Mouse (Mus musculus) midbrain, embryonic 12.5 days (tissue): Measurements from ENCODE around the gene Zfp260. TPM values are rescaled to one million over a fixed set of nuclear protein-coding genes. Genes with fewer than 3 reads are reported as not detected.
A peak's percentile ranks its signal among the peaks of the same experiment; 100 is the strongest.

ENCODE experiments used
- ATAC-seq: fragments of 200-750 bp; cut with Nextera tagmentation; 2 replicates; pipeline ENCODE4 v1.8.0; 2017; ENCODE audit warnings: low read depth, moderate TSS enrichment, moderate library complexity; ENCODE audit not compliant: low FRiP score
- H3K27ac ChIP-seq: fragments of 300-500 bp; sonication (generic); replicated peaks from 2 replicates; pipeline ENCODE4 v1.5.1; 2016; ENCODE audit warnings: mild to moderate bottlenecking
- H3K27me3 ChIP-seq: fragments of 300-500 bp; sonication (generic); 2 replicates; pipeline ENCODE4 v1.6.1; 2016; ENCODE audit warnings: mild to moderate bottlenecking
- H3K36me3 ChIP-seq: fragments of 300-500 bp; sonication (generic); 2 replicates; pipeline ENCODE4 v1.6.1; 2016
- H3K4me1 ChIP-seq: fragments of 300-500 bp; sonication (generic); 2 replicates; pipeline ENCODE4 v1.6.1; 2016
- H3K4me2 ChIP-seq: fragments of 300-500 bp; sonication (generic); replicated peaks from 2 replicates; pipeline ENCODE4 v1.6.1; 2016; ENCODE audit warnings: mild to moderate bottlenecking, moderate library complexity
- H3K4me3 ChIP-seq: fragments of 300-500 bp; sonication (generic); 2 replicates; pipeline ENCODE4 v1.5.1; 2016; ENCODE audit warnings: mild to moderate bottlenecking
- H3K9ac ChIP-seq: fragments of 300-500 bp; sonication (generic); replicated peaks from 2 replicates; pipeline ENCODE4 v1.6.1; 2016; ENCODE audit warnings: mild to moderate bottlenecking, moderate library complexity
- H3K9me3 ChIP-seq: fragments of 300-500 bp; sonication (generic); 2 replicates; pipeline ENCODE4 v1.6.1; 2016; ENCODE audit warnings: mild to moderate bottlenecking
- WGBS: fragments of 180-500 bp; shearing (Covaris S2); methylation state at CpG from one replicate; pipeline ENCODE4 v1.1.7; 2016; 5-methylcytosine and 5-hydroxymethylcytosine counted together
- microRNA-seq: library from miRNA; unstranded; fragments of <30 nt; microRNA quantifications from one replicate; pipeline ENCODE4, GENCODE M21; 2017
- polyA plus RNA-seq: library from polyadenylated mRNA; unstranded; fragments of >200 nt; fragmentation: Nextera tagmentation; extraction: Ambion mirVana; gene quantifications from 2 replicates; pipeline ENCODE4 v1.2.1, GENCODE M21; 2016

Zfp260 gene
- polyA plus RNA-seq, 1 experiment from 2014 or later = 134 TPM

DNA sequence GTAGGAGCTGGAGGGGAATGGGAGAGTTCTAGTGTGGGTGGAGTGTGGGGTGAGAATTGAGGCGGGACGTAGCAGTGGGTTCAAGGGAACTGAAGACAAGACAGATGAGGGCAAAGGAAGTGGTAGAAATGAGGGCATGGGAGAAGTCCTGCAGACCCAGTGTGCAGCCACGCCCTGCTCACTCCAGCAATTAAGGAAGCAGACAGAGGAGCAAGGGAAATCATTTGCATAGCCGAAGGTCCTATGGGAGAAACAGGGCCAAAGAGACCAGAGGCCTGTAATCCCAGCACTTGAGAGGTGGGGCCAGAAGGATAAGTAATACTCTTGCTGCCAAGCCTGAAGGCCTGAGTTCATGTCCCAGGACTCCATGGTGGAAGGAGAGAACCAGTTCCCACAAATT lies 37.8 kb downstream of the Zfp260 start:
- Histone ChIP-seq H3K27me3 (no peaks in the 10 kb centered on the region), H3K4me3 (no peak overlapping the region), H3K9me3 (0 out of 2 replicates have a peak, but pooled peaks cover 2% of the 10 kb centered on the region), H3K4me1 (no peaks in the 10 kb centered on the region), H3K4me2 (no peak overlapping the region), H3K27ac (no peak overlapping the region), H3K9ac (no peak overlapping the region), H3K36me3 (peaks cover 87% of the 10 kb centered on the region)
- WGBS = 94% methylated on average over 4 of the region's 4 CpGs
- ATAC-seq = no peak

DNA sequence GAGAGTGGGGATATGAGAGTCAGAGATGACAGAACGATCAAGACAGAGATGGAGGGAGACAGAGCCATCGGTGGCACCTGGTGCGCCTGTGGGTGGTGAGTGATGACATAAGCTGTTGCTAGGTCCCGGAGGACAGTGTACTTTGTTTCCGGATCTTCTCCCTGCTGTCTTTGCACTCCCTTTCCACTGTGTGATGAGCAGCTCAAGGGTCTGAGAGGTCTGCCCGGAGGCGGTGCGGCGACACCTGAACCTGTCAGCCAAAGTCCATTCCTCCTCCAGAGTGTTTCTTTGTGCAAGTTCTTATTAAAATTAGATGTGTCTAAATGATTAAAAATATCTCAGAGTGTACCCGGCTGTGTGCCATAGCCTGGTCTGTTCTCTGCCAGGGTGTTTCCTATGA lies 42.2 kb downstream of the Zfp260 start:
- Histone ChIP-seq H3K9ac (no peak overlapping the region), H3K9me3 (peaks cover 6% of the 10 kb centered on the region; the same call in 1 of the 2 replicates), H3K27ac (no peak overlapping the region), H3K36me3 (peaks cover 59% of the 10 kb centered on the region), H3K27me3 (no peaks in the 10 kb centered on the region), H3K4me2 (no peak overlapping the region), H3K4me3 (no peak overlapping the region), H3K4me1 (no peaks in the 10 kb centered on the region)
- 92% methylated on average over 10 of the region's 10 CpGs for WGBS
- no peak for ATAC-seq

DNA sequence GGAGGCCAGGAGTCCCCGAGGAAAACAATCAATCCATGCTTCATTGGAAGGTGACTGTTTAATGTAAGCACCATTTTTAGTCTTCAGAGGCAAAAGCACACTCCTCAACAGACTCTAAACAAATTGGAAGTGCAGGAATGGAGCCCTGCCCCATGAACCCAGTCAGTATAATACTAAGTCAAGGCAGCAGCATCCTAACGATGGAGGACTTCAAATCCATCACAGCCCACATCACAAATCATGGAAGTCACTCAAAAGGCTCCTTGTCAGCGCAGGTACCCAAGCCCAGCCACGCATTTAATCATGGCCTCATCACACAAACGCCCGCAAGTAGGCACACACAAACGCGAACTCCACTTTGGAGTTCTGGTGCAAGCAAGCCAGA lies 48.6 kb downstream of the Zfp260 start:
- Histone ChIP-seq H3K9ac (peak overlapping the region; percentile 57), H3K4me3 (peak overlapping the region; percentile 50), H3K27me3 (no peaks in the 10 kb centered on the region), H3K4me1 (no peaks in the 10 kb centered on the region; the same call in 1 of the 2 replicates), H3K36me3 (peaks cover 22% of the 10 kb centered on the region; the same call in 1 of the 2 replicates), H3K9me3 (peaks cover 18% of the 10 kb centered on the region), H3K4me2 (peak overlapping the region; percentile 58), H3K27ac (peak overlapping the region; percentile 84; the same call in 1 of the 2 replicates)
- WGBS = 19% methylated on average over 8 of the region's 8 CpGs
- ATAC-seq = no peak; the same call in 1 of the 2 replicates

DNA sequence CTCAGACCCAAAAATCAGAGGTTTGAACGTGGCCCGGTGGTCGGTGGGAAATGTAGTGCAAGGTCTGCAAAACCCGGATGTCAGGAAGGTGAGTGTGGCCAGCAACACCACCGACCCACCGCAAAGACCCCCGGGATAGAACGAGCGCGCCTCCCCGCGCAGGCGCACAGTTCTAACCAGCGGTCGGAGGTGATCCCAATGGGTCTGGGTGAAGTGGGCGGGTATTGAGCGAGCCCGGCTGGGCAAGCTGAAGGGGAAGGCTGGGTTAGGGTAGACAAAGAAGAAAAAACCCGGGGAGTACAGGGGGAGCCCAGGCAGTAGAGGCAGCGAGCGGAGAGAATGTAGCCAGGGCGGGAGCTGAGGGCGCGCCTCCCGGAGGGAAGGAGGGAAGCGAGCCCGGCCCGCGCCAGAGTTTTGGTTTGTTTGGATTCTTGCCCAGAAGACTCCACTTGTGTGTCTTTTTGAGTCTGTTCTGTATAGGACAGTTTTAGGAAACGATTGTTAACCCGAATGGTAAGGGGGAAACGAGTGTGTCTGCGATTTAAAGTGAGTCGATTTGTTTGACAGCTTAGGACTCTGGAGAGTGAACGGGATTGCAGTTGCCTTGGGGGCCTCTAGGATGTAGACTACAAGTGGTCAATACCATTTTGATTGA lies 49.1 kb downstream of the Zfp260 start:
- Histone ChIP-seq H3K4me1 (no peaks in the 10 kb centered on the region; the same call in 1 of the 2 replicates), H3K27ac (peak overlapping the region; percentile 84), H3K27me3 (no peaks in the 10 kb centered on the region), H3K4me3 (peak overlapping the region; percentile 50), H3K9ac (peak overlapping the region; percentile 57), H3K9me3 (peaks cover 22% of the 10 kb centered on the region), H3K36me3 (peaks cover 19% of the 10 kb centered on the region), H3K4me2 (peak overlapping the region; percentile 58)
- 2% methylated on average over 35 of the region's 35 CpGs for WGBS
- ATAC-seq = peak; percentile 97

DNA sequence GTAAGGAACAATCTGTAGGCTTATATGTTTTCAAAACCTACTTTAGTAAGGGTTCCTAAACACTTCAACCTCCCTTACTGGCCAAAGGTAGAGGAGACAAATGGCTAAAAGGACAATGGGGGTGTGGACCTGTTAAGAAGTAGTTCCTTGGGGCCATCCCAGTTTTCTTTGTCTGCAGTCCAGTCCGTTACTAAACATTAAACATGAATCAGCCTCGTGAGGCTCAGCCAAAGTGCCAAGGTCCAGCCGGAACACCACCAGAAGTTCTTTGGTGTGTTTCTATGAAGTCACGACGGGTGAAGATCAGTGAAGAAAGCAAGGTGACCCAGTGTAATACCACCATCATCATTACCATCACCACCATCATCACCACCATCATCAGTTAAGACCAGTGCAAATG lies 52.4 kb downstream of the Zfp260 start:
- Histone ChIP-seq H3K9me3 (peaks cover 50% of the 10 kb centered on the region), H3K4me3 (no peak overlapping the region), H3K4me2 (no peak overlapping the region), H3K9ac (no peak overlapping the region), H3K36me3 (peaks cover 31% of the 10 kb centered on the region), H3K27ac (no peak overlapping the region), H3K4me1 (no peaks in the 10 kb centered on the region; the same call in 1 of the 2 replicates), H3K27me3 (no peaks in the 10 kb centered on the region)
- WGBS = 93% methylated on average over 5 of the region's 5 CpGs
- no peak for ATAC-seq

DNA sequence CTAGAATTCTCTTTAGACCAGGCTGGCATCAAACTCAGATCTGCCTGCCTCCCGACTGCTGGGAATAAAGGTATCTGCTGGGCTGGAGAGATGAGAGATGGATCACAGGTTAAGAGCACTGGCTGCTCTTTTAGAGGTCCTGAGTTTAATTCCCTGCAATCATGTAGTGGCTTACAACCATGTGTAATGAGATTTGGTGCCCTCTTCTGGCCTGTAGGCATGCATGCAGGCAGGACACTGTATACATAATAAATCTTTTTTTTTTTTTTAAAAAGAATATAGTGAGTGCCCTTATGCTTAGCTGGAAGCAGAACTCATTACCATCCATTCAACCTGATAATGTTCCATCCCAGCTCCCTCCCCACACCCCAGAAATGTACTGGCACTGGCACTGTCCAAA lies 59.5 kb downstream of the Zfp260 start:
- no peak overlapping the region for H3K4me2 ChIP-seq
- peaks cover 90% of the 10 kb centered on the region for H3K9me3 ChIP-seq
- H3K36me3 ChIP-seq = peaks cover 58% of the 10 kb centered on the region
- H3K27ac ChIP-seq = no peak overlapping the region
- no peaks in the 10 kb centered on the region for H3K4me1 ChIP-seq
- no peaks in the 10 kb centered on the region for H3K27me3 ChIP-seq
- H3K9ac ChIP-seq = no peak overlapping the region
- 95% methylated on average over 1 of the region's 1 CpGs for WGBS
- ATAC-seq = no peak
- H3K4me3 ChIP-seq = no peak overlapping the region

DNA sequence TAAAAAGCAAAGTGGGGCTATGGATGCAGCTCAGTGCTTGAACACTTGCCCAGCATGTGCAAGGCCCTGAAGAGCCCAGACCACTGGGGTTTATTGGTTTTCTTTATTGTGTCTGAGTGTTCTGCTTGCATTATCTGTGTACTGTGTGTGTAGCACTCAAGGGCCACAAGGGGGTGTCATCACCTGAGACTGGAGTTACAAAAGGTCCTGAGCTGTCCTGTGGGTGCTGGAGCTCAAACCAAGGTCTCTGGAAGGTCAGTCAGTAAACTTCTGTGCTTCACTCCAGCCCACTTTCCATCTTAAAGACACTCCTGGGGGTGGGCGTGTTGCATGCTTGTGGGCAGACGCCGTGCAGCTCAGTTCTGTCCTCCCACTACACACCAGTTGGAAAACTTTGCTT lies 60.9 kb downstream of the Zfp260 start:
- Histone ChIP-seq H3K4me1 (no peaks in the 10 kb centered on the region), H3K36me3 (peaks cover 66% of the 10 kb centered on the region), H3K9ac (no peak overlapping the region), H3K9me3 (peaks cover 88% of the 10 kb centered on the region), H3K4me3 (no peak overlapping the region), H3K4me2 (no peak overlapping the region), H3K27ac (no peak overlapping the region), H3K27me3 (no peaks in the 10 kb centered on the region)
- no peak for ATAC-seq
- 99% methylated on average over 3 of the region's 3 CpGs for WGBS

Small RNA genes lying within 50 kb of the gene (microRNA-seq; reads per million reads assigned to microRNA genes)
- gene Gm23368 = not detected

Other genes starting within 250 kb of the Zfp260 start
- 11.8 and 12.4 TPM in 2 replicates for gene Zfp940, start 241.1 kb upstream of the Zfp260 start, polyA plus RNA-seq
- 14.2 and 14.4 TPM in 2 replicates for gene Zfp420, start 234.8 kb upstream of the Zfp260 start, polyA plus RNA-seq
- 14.3 and 15.1 TPM in 2 replicates for gene Zfp27, start 188.2 kb upstream of the Zfp260 start, polyA plus RNA-seq
- gene Zfp383, start 186.6 kb upstream of the Zfp260 start, polyA plus RNA-seq = 7.6 and 8.9 TPM in 2 replicates
- 14.7 and 18.7 TPM in 2 replicates for gene Zfp74, start 140.7 kb upstream of the Zfp260 start, polyA plus RNA-seq
- gene Zfp568, start 110.8 kb upstream of the Zfp260 start, polyA plus RNA-seq = 14.0 and 14.1 TPM in 2 replicates
- 7.2 and 7.5 TPM in 2 replicates for gene Zfp14, start 43.4 kb upstream of the Zfp260 start, polyA plus RNA-seq
- 10.4 and 11.2 TPM in 2 replicates for gene Zfp82, start 21.9 kb upstream of the Zfp260 start, polyA plus RNA-seq
- 1.0 and 4.5 TPM in 2 replicates for gene Gm26920, start 4.4 kb upstream of the Zfp260 start, polyA plus RNA-seq
- 13.6 and 16.3 TPM in 2 replicates for gene Zfp566, start 4.2 kb upstream of the Zfp260 start, polyA plus RNA-seq
- gene Zfp382, start 27.2 kb downstream of the Zfp260 start, polyA plus RNA-seq = 17.0 and 18.8 TPM in 2 replicates
- 19.0 and 20.2 TPM in 2 replicates for gene Zfp146, start 75.0 kb downstream of the Zfp260 start, polyA plus RNA-seq
- 0.74 and 4.1 TPM in 2 replicates for gene Cox7a1, start 89.4 kb downstream of the Zfp260 start, polyA plus RNA-seq
- 59.8 and 61.6 TPM in 2 replicates for gene Capns1, start 104.0 kb downstream of the Zfp260 start, polyA plus RNA-seq
- gene Polr2i, start 137.2 kb downstream of the Zfp260 start, polyA plus RNA-seq = 151 and 156 TPM in 2 replicates
- 257 and 259 TPM in 2 replicates for gene Tbcb, start 137.5 kb downstream of the Zfp260 start, polyA plus RNA-seq
- gene Ovol3, start 140.9 kb downstream of the Zfp260 start, polyA plus RNA-seq = not detected in 2 replicates
- gene Thap8, start 185.3 kb downstream of the Zfp260 start, polyA plus RNA-seq = 0.48 and 0.66 TPM in 2 replicates
- 11.3 and 13.4 TPM in 2 replicates for gene Wdr62, start 185.6 kb downstream of the Zfp260 start, polyA plus RNA-seq
- gene Clip3, start 197.0 kb downstream of the Zfp260 start, polyA plus RNA-seq = 76.3 and 88.6 TPM in 2 replicates
- gene Alkbh6, start 213.9 kb downstream of the Zfp260 start, polyA plus RNA-seq = 86.9 and 92.9 TPM in 2 replicates
- 17.5 and 19.0 TPM in 2 replicates for gene Syne4, start 220.0 kb downstream of the Zfp260 start, polyA plus RNA-seq
- gene E130208F15Rik, start 227.0 kb downstream of the Zfp260 start, polyA plus RNA-seq = 0.63 TPM in 1 of 2 replicates, not detected in the other
- 22.2 and 27.4 TPM in 2 replicates for gene Sdhaf1, start 229.1 kb downstream of the Zfp260 start, polyA plus RNA-seq